Mouse (Mus musculus): ENCODE data around the gene Cdipt.

Cdipt gene

GRCm38 (mm10) chr7:126949403-126949792 is 26.3 kb upstream of the Cdipt start, which contains the start of gene Asphd1:
Asphd1 (minus strand) TSS chr7:126949582.
- TF ChIP-seq POU5F1 (IDR thresholded peaks at IDR 0.05; ENCODE audit: borderline replicate concordance, low read length) = no peak
- TF ChIP-seq CTCF (conservative IDR thresholded peaks at IDR 0.05; ENCODE audit: low read length) = no peak
- TF ChIP-seq NANOG (IDR thresholded peaks at IDR 0.05; ENCODE audit: borderline replicate concordance, low read length) = no peak
- H3K27me3 ChIP-seq (ENCODE audit: insufficient read depth, low read length) = peaks cover 52% of the 10 kb centered on the region
- no peaks in the 10 kb centered on the region for H3K9me3 ChIP-seq (ENCODE audit: low read length)

GRCm38 (mm10) chr7:126949793-126950646 is 25.7 kb upstream of the Cdipt start, which contains the start of gene Sez6l2:
Sez6l2 (plus strand) TSS chr7:126950563.
- Histone ChIP-seq H3K36me3 (ENCODE audit: insufficient read depth, low read length) (peaks cover 23% of the 10 kb centered on the region), H3K27me3 (ENCODE audit: insufficient read depth, low read length) (peaks cover 52% of the 10 kb centered on the region), H3K4me3 (replicated peaks; ENCODE audit: low read length) (peak within 1 kb of the TSS; percentile 86), H3K4me1 (replicated peaks; ENCODE audit: low read depth, low read length) (peaks cover 51% of the 10 kb centered on the region), H3K9me3 (ENCODE audit: low read length) (no peaks in the 10 kb centered on the region)
- TF ChIP-seq NANOG (IDR thresholded peaks at IDR 0.05; ENCODE audit: borderline replicate concordance, low read length) (no peak), POU5F1 (IDR thresholded peaks at IDR 0.05; ENCODE audit: borderline replicate concordance, low read length) (no peak), CTCF (conservative IDR thresholded peaks at IDR 0.05; ENCODE audit: low read length) (no peak)

More at GRCm38 (mm10) chr7:126949403-126949792, 26.3 kb upstream of the Cdipt start, which contains the start of gene Asphd1:
- peak within 1 kb of the TSS; percentile 86 for H3K4me3 ChIP-seq (replicated peaks; ENCODE audit: low read length)
- peaks cover 29% of the 10 kb centered on the region for H3K36me3 ChIP-seq (ENCODE audit: insufficient read depth, low read length)
- H3K4me1 ChIP-seq (replicated peaks; ENCODE audit: low read depth, low read length) = peaks cover 56% of the 10 kb centered on the region

GRCm38 (mm10) chr7:126950647-126951615 is 24.8 kb upstream of the Cdipt start:
- H3K36me3 ChIP-seq (ENCODE audit: insufficient read depth, low read length) = peaks cover 17% of the 10 kb centered on the region
- no peak for TF ChIP-seq CTCF (conservative IDR thresholded peaks at IDR 0.05; ENCODE audit: low read length)
- peaks cover 59% of the 10 kb centered on the region for H3K27me3 ChIP-seq (ENCODE audit: insufficient read depth, low read length)
- H3K4me3 ChIP-seq (replicated peaks; ENCODE audit: low read length) = peak overlapping the region; percentile 86
- H3K4me1 ChIP-seq (replicated peaks; ENCODE audit: low read depth, low read length) = peaks cover 48% of the 10 kb centered on the region
- no peaks in the 10 kb centered on the region for H3K9me3 ChIP-seq (ENCODE audit: low read length)

GRCm38 (mm10) chr7:126951741-126952140 is 24.0 kb upstream of the Cdipt start:
- no peak overlapping the region for H3K4me3 ChIP-seq (replicated peaks; ENCODE audit: low read length)
- no peaks in the 10 kb centered on the region for H3K9me3 ChIP-seq (ENCODE audit: low read length)
- TF ChIP-seq NANOG (IDR thresholded peaks at IDR 0.05; ENCODE audit: borderline replicate concordance, low read length) (no peak), CTCF (conservative IDR thresholded peaks at IDR 0.05; ENCODE audit: low read length) (no peak), POU5F1 (IDR thresholded peaks at IDR 0.05; ENCODE audit: borderline replicate concordance, low read length) (no peak)
- H3K27me3 ChIP-seq (ENCODE audit: insufficient read depth, low read length) = peaks cover 59% of the 10 kb centered on the region
- H3K4me1 ChIP-seq (replicated peaks; ENCODE audit: low read depth, low read length) = peaks cover 44% of the 10 kb centered on the region
- peaks cover 9% of the 10 kb centered on the region; the same call in 1 of the 2 replicates for H3K36me3 ChIP-seq (ENCODE audit: insufficient read depth, low read length)

GRCm38 (mm10) chr7:126952646-126953045 is 23.1 kb upstream of the Cdipt start:
- 0 out of 2 replicates have a peak, but pooled peaks cover under 1% of the 10 kb centered on the region for H3K36me3 ChIP-seq (ENCODE audit: insufficient read depth, low read length)
- no peaks in the 10 kb centered on the region for H3K9me3 ChIP-seq (ENCODE audit: low read length)
- peaks cover 63% of the 10 kb centered on the region for H3K27me3 ChIP-seq (ENCODE audit: insufficient read depth, low read length)
- peaks cover 41% of the 10 kb centered on the region for H3K4me1 ChIP-seq (replicated peaks; ENCODE audit: low read depth, low read length)
- H3K4me3 ChIP-seq (replicated peaks; ENCODE audit: low read length) = no peak overlapping the region
- TF ChIP-seq NANOG (IDR thresholded peaks at IDR 0.05; ENCODE audit: borderline replicate concordance, low read length) (no peak), POU5F1 (IDR thresholded peaks at IDR 0.05; ENCODE audit: borderline replicate concordance, low read length) (no peak), CTCF (conservative IDR thresholded peaks at IDR 0.05; ENCODE audit: low read length) (no peak)

GRCm38 (mm10) chr7:126955125-126955524 is 20.6 kb upstream of the Cdipt start:
- TF ChIP-seq POU5F1 (IDR thresholded peaks at IDR 0.05; ENCODE audit: borderline replicate concordance, low read length) = no peak
- no peak for TF ChIP-seq NANOG (IDR thresholded peaks at IDR 0.05; ENCODE audit: borderline replicate concordance, low read length)
- TF ChIP-seq CTCF (conservative IDR thresholded peaks at IDR 0.05; ENCODE audit: low read length) = no peak
- Histone ChIP-seq H3K9me3 (ENCODE audit: low read length) (no peaks in the 10 kb centered on the region), H3K36me3 (ENCODE audit: insufficient read depth, low read length) (no peaks in the 10 kb centered on the region), H3K4me3 (replicated peaks; ENCODE audit: low read length) (no peak overlapping the region), H3K4me1 (replicated peaks; ENCODE audit: low read depth, low read length) (peaks cover 23% of the 10 kb centered on the region), H3K27me3 (ENCODE audit: insufficient read depth, low read length) (peaks cover 53% of the 10 kb centered on the region)

GRCm38 (mm10) chr7:126959780-126960179 is 15.9 kb upstream of the Cdipt start:
- no peak for TF ChIP-seq NANOG (IDR thresholded peaks at IDR 0.05; ENCODE audit: borderline replicate concordance, low read length)
- no peaks in the 10 kb centered on the region for H3K9me3 ChIP-seq (ENCODE audit: low read length)
- H3K4me1 ChIP-seq (replicated peaks; ENCODE audit: low read depth, low read length) = peaks cover 23% of the 10 kb centered on the region
- H3K27me3 ChIP-seq (ENCODE audit: insufficient read depth, low read length) = peaks cover 44% of the 10 kb centered on the region
- H3K36me3 ChIP-seq (ENCODE audit: insufficient read depth, low read length) = no peaks in the 10 kb centered on the region
- no peak overlapping the region for H3K4me3 ChIP-seq (replicated peaks; ENCODE audit: low read length)

- H3K36me3 ChIP-seq (ENCODE audit: insufficient read depth, low read length) = no peaks in the 10 kb centered on the region
- TF ChIP-seq POU5F1 (IDR thresholded peaks at IDR 0.05; ENCODE audit: borderline replicate concordance, low read length) (no peak), CTCF (conservative IDR thresholded peaks at IDR 0.05; ENCODE audit: low read length) (no peak), NANOG (IDR thresholded peaks at IDR 0.05; ENCODE audit: borderline replicate concordance, low read length) (no peak)
- peaks cover 37% of the 10 kb centered on the region for H3K27me3 ChIP-seq (ENCODE audit: insufficient read depth, low read length)
Measured at GRCm38 (mm10) chr7:126961095-126961494, 14.6 kb upstream of the Cdipt start.

More at GRCm38 (mm10) chr7:126961095-126961494, 14.6 kb upstream of the Cdipt start:
- Histone ChIP-seq H3K4me3 (replicated peaks; ENCODE audit: low read length) (no peak overlapping the region), H3K9me3 (ENCODE audit: low read length) (no peaks in the 10 kb centered on the region), H3K4me1 (replicated peaks; ENCODE audit: low read depth, low read length) (peaks cover 23% of the 10 kb centered on the region)
